ENCODE assay signal across 21 mouse cellular contexts in the genomic region with DNA sequence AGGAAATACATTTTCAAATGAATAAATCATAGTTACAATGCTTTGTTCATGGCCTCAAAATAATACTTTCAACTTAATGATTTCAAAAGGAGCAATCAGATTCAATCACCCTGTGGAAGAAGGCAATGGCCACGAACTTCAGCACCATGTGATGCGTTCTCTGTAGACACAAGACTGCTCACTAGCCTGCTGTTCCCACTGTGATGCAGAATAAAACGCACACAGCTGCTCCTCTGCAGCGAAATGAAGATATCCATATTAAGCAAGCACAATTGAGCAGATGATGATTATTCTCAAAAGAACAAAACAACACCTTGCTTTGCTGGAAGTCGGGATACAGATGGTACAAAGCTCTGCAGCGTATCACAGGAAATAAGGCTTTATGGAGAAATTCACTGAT.
A peak's percentile ranks its signal among the peaks of the same experiment; 100 is the strongest.
DNase-seq lines count a peak whose midpoint lies in the region; ATAC-seq lines count a peak whose summit lies in the region.
"Had no signal": no experiment of that assay in that cellular context is flagged by ENCODE, and none has a peak within 500 bp of the region (broad histone marks: within the 10 kb centered on the region; RNA-seq: fewer than 3 reads in every experiment).

No protein-coding gene starts in this region.

- no peak overlapping the region for H3K9ac ChIP-seq in forebrain, embryonic 13.5 days
- no peak overlapping the region for H3K9ac ChIP-seq in forebrain, embryonic 12.5 days
- H3K9ac ChIP-seq: kidney, embryonic 15.5 days had no signal

- H3K9me3 ChIP-seq in forebrain, embryonic 13.5 days (replicated peaks), result no peaks in the 10 kb centered on the region
- H3K9me3 ChIP-seq in forebrain, embryonic 12.5 days, result no peaks in the 10 kb centered on the region
- H3K9me3 ChIP-seq: G1E; kidney, embryonic 15.5 days had no signal

- no peaks in the 10 kb centered on the region for H3K27me3 ChIP-seq in forebrain, embryonic 13.5 days
- no peaks in the 10 kb centered on the region for H3K27me3 ChIP-seq in forebrain, embryonic 12.5 days
- H3K27me3 ChIP-seq: kidney, embryonic 15.5 days had no signal

- no peak overlapping the region for H3K27ac ChIP-seq in forebrain, embryonic 13.5 days
- no peak overlapping the region for H3K27ac ChIP-seq in forebrain, embryonic 12.5 days
- H3K27ac ChIP-seq: kidney, embryonic 15.5 days; stomach, postnatal 0 days had no signal

- no peak overlapping the region for H3K4me2 ChIP-seq in forebrain, embryonic 13.5 days
- no peak overlapping the region for H3K4me2 ChIP-seq in forebrain, embryonic 12.5 days
- H3K4me2 ChIP-seq: heart, embryonic 11.5 days; kidney, embryonic 15.5 days had no signal

- 57% methylated on average over 6 of the region's 6 CpGs for WGBS in forebrain, embryonic 13.5 days
- WGBS in forebrain, embryonic 12.5 days, result 62% methylated on average over 6 of the region's 6 CpGs

- H3K36me3 ChIP-seq in forebrain, embryonic 13.5 days (ENCODE audit: poor library complexity, severe bottlenecking), result no peaks in the 10 kb centered on the region
- H3K36me3 ChIP-seq in forebrain, embryonic 12.5 days (replicated peaks), result no peaks in the 10 kb centered on the region
- H3K36me3 ChIP-seq: G1E; kidney, embryonic 15.5 days had no signal

- peak; percentile 14 for DNase-seq in layer of hippocampus, adult 11-12 months (ENCODE audit: low spot score)
- DNase-seq in layer of hippocampus, postnatal 36 days, result no peak
- DNase-seq in right cerebral cortex, adult 18-20 months, result peak; percentile 3
- DNase-seq in right cerebral cortex, postnatal 36 days (ENCODE audit: low spot score in 2 of 2), result no peak
- DNase-seq in cerebellum, postnatal 4 days (ENCODE audit: low spot score in 2 of 2), result no peak
- DNase-seq: cerebellum, adult 11-12 months; cerebellum, postnatal 25 days; heart, postnatal 14 days; liver; lung, adult 18-20 months; right cerebral cortex, postnatal 14 days; thymus, postnatal 14 days had no signal

- H3K4me1 ChIP-seq in forebrain, embryonic 13.5 days, result no peaks in the 10 kb centered on the region
- H3K4me1 ChIP-seq in forebrain, embryonic 12.5 days, result no peaks in the 10 kb centered on the region
- H3K4me1 ChIP-seq: kidney, embryonic 15.5 days had no signal

- ATAC-seq in forebrain, embryonic 13.5 days, result peak; percentile 58; the same call in 1 of the 2 replicates
- no peak for ATAC-seq in forebrain, embryonic 12.5 days (ENCODE audit: low FRiP score)
- ATAC-seq in erythroblast, adult 5-6 weeks (replicated peaks; ENCODE audit: low FRiP score, poor library complexity, severe bottlenecking), result no peak
- ATAC-seq: CD4-positive, CD25-positive, alpha-beta regulatory T cell, adult 4 months; intestine, embryonic 16.5 days had no signal

- H3K4me3 ChIP-seq in forebrain, embryonic 13.5 days, result no peak overlapping the region
- no peak overlapping the region for H3K4me3 ChIP-seq in forebrain, embryonic 12.5 days (replicated peaks)
- H3K4me3 ChIP-seq: kidney, embryonic 15.5 days had no signal

Comparison
In these comparisons a context has a peak if more than half of its experiments do, and no peak if none do; other contexts are left out.
1. DNase-seq: peak in layer of hippocampus, adult 11-12 months (single experiment) and right cerebral cortex, adult 18-20 months (single experiment); none in layer of hippocampus, postnatal 36 days (0 of 2), right cerebral cortex, postnatal 36 days (0 of 2) and cerebellum, postnatal 4 days (0 of 2).